Mouse (Mus musculus) MEL (cell line): ENCODE measurements around the gene Tsc22d1. TPM values are rescaled to one million over a fixed set of nuclear protein-coding genes. Genes with fewer than 3 reads are reported as not detected.
A peak's percentile ranks its signal among the peaks of the same experiment; 100 is the strongest.

Source experiments
- DNase-seq: peaks from one replicate; pipeline ENCODE4 v3.0.0; 2011; ENCODE audit warnings: low read depth, low spot score
- H3K27ac ChIP-seq: 2 replicates; pipeline ENCODE4 v1.5.1; 2012; ENCODE audit warnings: low read depth, mild to moderate bottlenecking, control low read depth, low read length, moderate library complexity; ENCODE audit not compliant: control insufficient read depth
- H3K27me3 ChIP-seq, 2 experiments: fragments of 150-350 bp in 1 of 2; sonication (generic) in 1 of 2; 2 replicates each; pipeline ENCODE4 v1.6.1; 2012; ENCODE audit warnings: low read length in 2 of 2, mild to moderate bottlenecking in 2 of 2, improper control_type of control experiment in 1 of 2, moderate library complexity in 1 of 2; ENCODE audit not compliant: insufficient read depth in 2 of 2, control insufficient read depth in 1 of 2
- H3K36me3 ChIP-seq, 2 experiments: 2 replicates each; pipeline ENCODE4 v1.6.1; 2012 to 2014; ENCODE audit warnings: low read length in 2 of 2, improper control_type of control experiment in 1 of 2, inconsistent platforms in 1 of 2, mild to moderate bottlenecking in 1 of 2; ENCODE audit not compliant: insufficient read depth in 2 of 2, control insufficient read depth in 1 of 2
- H3K4me1 ChIP-seq, 2 experiments: fragments of 150-350 bp in 1 of 2; sonication (generic) in 1 of 2; 2 replicates each; pipeline ENCODE4 v1.6.1; 2012; ENCODE audit warnings: low read length in 2 of 2, improper control_type of control experiment in 1 of 2, mild to moderate bottlenecking in 1 of 2; ENCODE audit not compliant: insufficient read depth in 2 of 2, control insufficient read depth in 1 of 2
- H3K4me3 ChIP-seq, 2 experiments: fragments of 150-350 bp in 1 of 2; sonication (generic) in 1 of 2; 2 replicates each; pipeline ENCODE4 v1.5.1; 2012; ENCODE audit warnings: low read depth in 2 of 2, low read length in 2 of 2, mild to moderate bottlenecking in 2 of 2, moderate library complexity in 2 of 2, control low read depth in 1 of 2, improper control_type of control experiment in 1 of 2; ENCODE audit not compliant: control insufficient read depth in 1 of 2, insufficient read depth in 1 of 2
- H3K79me2 ChIP-seq: 2 replicates; pipeline ENCODE4 v1.6.1; 2012; ENCODE audit warnings: mild to moderate bottlenecking, low read length, moderate library complexity; ENCODE audit not compliant: control insufficient read depth, poor library complexity, insufficient read depth
- H3K9ac ChIP-seq: 2 replicates; pipeline ENCODE4 v1.6.1; 2012; ENCODE audit warnings: low read depth, mild to moderate bottlenecking, control low read depth, low read length, moderate library complexity; ENCODE audit not compliant: control insufficient read depth, poor library complexity, severe bottlenecking
- H3K9me3 ChIP-seq: fragments of 150-350 bp; sonication (generic); replicated peaks from 2 replicates; pipeline ENCODE4 v1.6.1; 2012; ENCODE audit warnings: mild to moderate bottlenecking, low read length, improper control_type of control experiment, moderate library complexity; ENCODE audit not compliant: insufficient read depth
- CHD1 ChIP-seq: IDR thresholded peaks from 2 replicates; pipeline ENCODE4 v1.6.1; 2012; ENCODE audit warnings: low read depth, mild to moderate bottlenecking, inconsistent platforms, low read length, improper control_type of control experiment
- CHD2 ChIP-seq: IDR thresholded peaks from 2 replicates; pipeline ENCODE4 v1.6.1; 2011; ENCODE audit warnings: low read length, improper control_type of control experiment
- E2F4 ChIP-seq: IDR thresholded peaks from 2 replicates; pipeline ENCODE4 v1.6.1; 2011; ENCODE audit warnings: low read depth, low read length, improper control_type of control experiment, borderline replicate concordance
- ETS1 ChIP-seq: IDR thresholded peaks from 2 replicates; pipeline ENCODE4 v1.6.1; 2012; ENCODE audit warnings: low read depth, mild to moderate bottlenecking, inconsistent platforms, low read length, improper control_type of control experiment, moderate library complexity
- GABPA ChIP-seq: IDR thresholded peaks from 2 replicates; pipeline ENCODE4 v1.6.1; 2012; ENCODE audit warnings: low read depth, mild to moderate bottlenecking, inconsistent platforms, low read length, improper control_type of control experiment, moderate library complexity
- HCFC1 ChIP-seq: IDR thresholded peaks from 2 replicates; pipeline ENCODE4 v1.6.1; 2012; ENCODE audit warnings: low read depth, mild to moderate bottlenecking, inconsistent platforms, low read length, improper control_type of control experiment, moderate library complexity
- MAFK ChIP-seq: IDR thresholded peaks from 2 replicates; pipeline ENCODE4 v1.6.1; 2011; ENCODE audit warnings: low read depth, mild to moderate bottlenecking, low read length, improper control_type of control experiment, borderline replicate concordance
- MAX ChIP-seq: IDR thresholded peaks from 2 replicates; pipeline ENCODE4 v1.6.1; 2011; ENCODE audit warnings: low read length, improper control_type of control experiment
- MAZ ChIP-seq: IDR thresholded peaks from 2 replicates; pipeline ENCODE4 v1.6.1; 2012; ENCODE audit warnings: low read depth, mild to moderate bottlenecking, inconsistent platforms, low read length, improper control_type of control experiment
- MEF2A ChIP-seq: IDR thresholded peaks from 2 replicates; pipeline ENCODE4 v1.6.1; 2014; ENCODE audit warnings: low read depth, mild to moderate bottlenecking, inconsistent platforms, low read length, improper control_type of control experiment; ENCODE audit not compliant: poor library complexity, insufficient replicate concordance, severe bottlenecking; ENCODE audit errors: extremely low read depth
- MXI1 ChIP-seq: IDR thresholded peaks from 2 replicates; pipeline ENCODE4 v1.6.1; 2011; ENCODE audit warnings: mild to moderate bottlenecking, low read depth, low read length, improper control_type of control experiment
- MYB ChIP-seq: IDR thresholded peaks from 2 replicates; pipeline ENCODE4 v1.6.1; 2011; ENCODE audit warnings: mild to moderate bottlenecking, low read depth, low read length, improper control_type of control experiment
- POLR2A ChIP-seq, 2 experiments: IDR thresholded peaks; 2 replicates each; pipeline ENCODE4 v1.6.1; 2011 to 2012; ENCODE audit warnings: low read length in 2 of 2, mild to moderate bottlenecking in 2 of 2, control low read depth in 1 of 2, improper control_type of control experiment in 1 of 2, low read depth in 1 of 2, moderate library complexity in 1 of 2; ENCODE audit not compliant: control insufficient read depth in 1 of 2, insufficient read depth in 1 of 2, poor library complexity in 1 of 2
- POLR2AphosphoS5 ChIP-seq: IDR thresholded peaks from 2 replicates; pipeline ENCODE4 v1.6.1; 2012; ENCODE audit warnings: low read depth, borderline replicate concordance, mild to moderate bottlenecking, inconsistent platforms, low read length, moderate library complexity, mixed read lengths
- RAD21 ChIP-seq: IDR thresholded peaks from 2 replicates; pipeline ENCODE4 v1.6.1; 2011; ENCODE audit warnings: mild to moderate bottlenecking, low read depth, low read length, improper control_type of control experiment
- RCOR1 ChIP-seq: IDR thresholded peaks from 2 replicates; pipeline ENCODE4 v1.6.1; 2012; ENCODE audit warnings: low read depth, mild to moderate bottlenecking, inconsistent platforms, low read length, improper control_type of control experiment
- SIN3A ChIP-seq: IDR thresholded peaks from 2 replicates; pipeline ENCODE4 v1.6.1; 2012; ENCODE audit warnings: low read length, improper control_type of control experiment, inconsistent platforms
- SMC3 ChIP-seq: IDR thresholded peaks from 2 replicates; pipeline ENCODE4 v1.6.1; 2011; ENCODE audit warnings: low read depth, low read length, improper control_type of control experiment
- TAL1 ChIP-seq: IDR thresholded peaks from 2 replicates; pipeline ENCODE4 v1.6.1; 2012; ENCODE audit warnings: mild to moderate bottlenecking, inconsistent platforms, low read length, moderate library complexity, mixed read lengths
- TCF12 ChIP-seq: IDR thresholded peaks from 2 replicates; pipeline ENCODE4 v1.6.1; 2014; ENCODE audit warnings: low read depth, mild to moderate bottlenecking, inconsistent platforms, low read length, improper control_type of control experiment, moderate library complexity
- USF2 ChIP-seq, 2 experiments: IDR thresholded peaks; 2 replicates each; pipeline ENCODE4 v1.6.1; 2011 to 2012; ENCODE audit warnings: improper control_type of control experiment in 2 of 2, low read length in 2 of 2, borderline replicate concordance in 1 of 2, inconsistent platforms in 1 of 2, low read depth in 1 of 2, mild to moderate bottlenecking in 1 of 2; ENCODE audit not compliant: insufficient read depth in 1 of 2
- ZNF384 ChIP-seq: IDR thresholded peaks from 2 replicates; pipeline ENCODE4 v1.6.1; 2012; ENCODE audit warnings: low read depth, mild to moderate bottlenecking, inconsistent platforms, low read length, improper control_type of control experiment
- polyA plus RNA-seq, 2 experiments: library from polyadenylated mRNA; stranded (reverse) in 1 of 2; unstranded in 1 of 2; fragments of >175 nt in 1 of 2; fragments of >200 nt in 1 of 2; gene quantifications; 2 replicates each; pipeline versions ENCODE4 v1.2.1 to v1.2.4; 2012; ENCODE audit warnings: low replicate concordance in 2 of 2, low read depth in 1 of 2; ENCODE audit not compliant: insufficient read length in 2 of 2, insufficient read depth in 1 of 2, missing spikeins in 1 of 2
- total RNA-seq: library from RNA; depleted of rRNA; stranded (reverse); fragments of 300-350 nt; gene quantifications from 2 replicates; pipeline ENCODE4 v1.2.3, GENCODE M21; 2012

Gene Tsc22d1
- total and polyA plus RNA-seq, 3 experiments: 7.6 to 15.9 TPM; not detected in 1

GRCm38 (mm10) chr14:76555263-76556030 lies 140.7 kb downstream of the Tsc22d1 start (continued):
- TF ChIP-seq GABPA: no peak

GRCm38 (mm10) chr14:76556031-76556851 lies 141.5 kb downstream of the Tsc22d1 start:
- TF ChIP-seq POLR2A (IDR thresholded peaks at IDR 0.05; ENCODE audit: control insufficient read depth in 1 of 2, insufficient read depth in 1 of 2, low read depth in 1 of 2, low read length in 2 of 2, poor library complexity in 1 of 2) (no peak), RAD21 (no peak), MAFK (no peak), E2F4 (no peak), SMC3 (no peak), MAX (no peak), USF2 (IDR thresholded peaks at IDR 0.05; ENCODE audit: borderline replicate concordance in 1 of 2, insufficient read depth in 1 of 2, low read depth in 1 of 2, low read length in 2 of 2) (no peak), CHD1 (no peak), CHD2 (no peak), RCOR1 (no peak), POLR2AphosphoS5 (no peak), MXI1 (no peak), HCFC1 (no peak), SIN3A (no peak), ETS1 (no peak)
- no peaks in the 10 kb centered on the region for H3K9me3 ChIP-seq
- no peaks in the 10 kb centered on the region for H3K36me3 ChIP-seq
- peaks cover 0 to 8% of the 10 kb centered on the region in 2 experiments; a peak in 2 of 4 replicates for H3K4me1 ChIP-seq
- peak overlapping the region; percentile 23 to 45; a peak in 3 of 4 replicates for H3K4me3 ChIP-seq
- no peaks in the 10 kb centered on the region for H3K79me2 ChIP-seq
- DNase-seq: peak; percentile 19
- H3K9ac ChIP-seq: no peak overlapping the region
- no peak overlapping the region for H3K27ac ChIP-seq
- peaks cover 16 to 18% of the 10 kb centered on the region in 2 experiments for H3K27me3 ChIP-seq

GRCm38 (mm10) chr14:76556852-76557208 lies 142.1 kb downstream of the Tsc22d1 start, which contains the start of gene Serp2:
TSS of gene Serp2 (minus strand) at chr14:76556889.
- peak; percentile 12 for DNase-seq
- no peak within 1 kb of the TSS for H3K9ac ChIP-seq
- H3K4me1 ChIP-seq: peaks cover 0 to 8% of the 10 kb centered on the region in 2 experiments; a peak in 2 of 4 replicates
- TF ChIP-seq MAZ (no peak), ZNF384 (no peak), USF2 (IDR thresholded peaks at IDR 0.05; ENCODE audit: borderline replicate concordance in 1 of 2, insufficient read depth in 1 of 2, low read depth in 1 of 2, low read length in 2 of 2) (no peak), RCOR1 (no peak), TAL1 (no peak), MEF2A (no peak), POLR2A (IDR thresholded peaks at IDR 0.05; ENCODE audit: control insufficient read depth in 1 of 2, insufficient read depth in 1 of 2, low read depth in 1 of 2, low read length in 2 of 2, poor library complexity in 1 of 2) (no peak), RAD21 (no peak), TCF12 (no peak), ETS1 (no peak), MYB (no peak)
- H3K79me2 ChIP-seq: no peaks in the 10 kb centered on the region
- H3K4me3 ChIP-seq: peak within 1 kb of the TSS; percentile 23 to 45; a peak in 3 of 4 replicates
- H3K9me3 ChIP-seq: no peaks in the 10 kb centered on the region
- peaks cover 16 to 18% of the 10 kb centered on the region in 2 experiments for H3K27me3 ChIP-seq
- no peak within 1 kb of the TSS for H3K27ac ChIP-seq
- no peaks in the 10 kb centered on the region for H3K36me3 ChIP-seq
